Mouse (Mus musculus) lung, adult 2 months (tissue): ENCODE measurements around the gene Acmsd. TPM values are rescaled to one million over a fixed set of nuclear protein-coding genes. Genes with fewer than 3 reads are reported as not detected.

ENCODE experiments used
- DNase-seq: peaks from one replicate; pipeline ENCODE4 v3.0.0; 2022
- H3K4me1 ChIP-seq: fragments of 200-500 bp; 2 replicates; pipeline ENCODE4 v1.6.1; 2011; ENCODE audit warnings: low read length; ENCODE audit not compliant: control insufficient read depth, insufficient read depth
- H3K4me3 ChIP-seq: fragments of 200-500 bp; replicated peaks from 2 replicates; pipeline ENCODE3; 2011; ENCODE audit warnings: low read depth, mild to moderate bottlenecking, control low read depth, low read length; ENCODE audit errors: extremely low read depth
- CTCF ChIP-seq: fragments of 200-500 bp; IDR thresholded peaks from 2 replicates; pipeline ENCODE4 v1.5.1; 2011; ENCODE audit warnings: mild to moderate bottlenecking, low read length, control low read depth; ENCODE audit not compliant: insufficient read depth
- POLR2A ChIP-seq: fragments of 200-500 bp; IDR thresholded peaks from 2 replicates; pipeline ENCODE4 v1.6.1; 2011; ENCODE audit warnings: low read depth, mild to moderate bottlenecking, control low read depth, low read length, borderline replicate concordance; ENCODE audit errors: extremely low read depth
- WGBS: fragments of 180-500 bp; shearing (Covaris S2); methylation state at CpG from one replicate; pipeline ENCODE4 v1.1.7; 2018; 5-methylcytosine and 5-hydroxymethylcytosine counted together
- polyA plus RNA-seq: library from polyadenylated mRNA; depleted of rRNA; stranded (reverse); fragments of >200 nt; gene quantifications from 2 replicates; pipeline ENCODE4 v1.2.3, GENCODE M21; 2012; rRNA removed

Gene Acmsd
- polyA plus RNA-seq, 1 experiment: 0.05 TPM

- Histone ChIP-seq H3K4me3 (no peak overlapping the region), H3K4me1 (no peaks in the 10 kb centered on the region; the same call in 1 of the 2 replicates)
- no peak for DNase-seq
- 81% methylated on average over 6 of the region's 6 CpGs for WGBS
- no peak for TF ChIP-seq POLR2A
- no peak for TF ChIP-seq CTCF
Measured at GRCm38 (mm10) chr1:127795087-127795769, 66.0 kb downstream of the Acmsd start.

- TF ChIP-seq CTCF (no peak), POLR2A (no peak)
- Histone ChIP-seq H3K4me1 (no peaks in the 10 kb centered on the region; the same call in 1 of the 2 replicates), H3K4me3 (no peak overlapping the region)
- no peak for DNase-seq
- WGBS: 45% methylated on average over 4 of the region's 4 CpGs
Measured at GRCm38 (mm10) chr1:127796341-127796740, 67.1 kb downstream of the Acmsd start.

- 79% methylated on average over 1 of the region's 1 CpGs for WGBS
- Histone ChIP-seq H3K4me1 (no peaks in the 10 kb centered on the region; the same call in 1 of the 2 replicates), H3K4me3 (no peak overlapping the region)
- no peak for DNase-seq
- TF ChIP-seq POLR2A (no peak), CTCF (no peak)
Measured at GRCm38 (mm10) chr1:127796752-127797151, 67.5 kb downstream of the Acmsd start.

GRCm38 (mm10) chr1:127802916-127803315 is 73.7 kb downstream of the Acmsd start:
- Histone ChIP-seq H3K4me3 (no peak overlapping the region), H3K4me1 (peaks cover 3% of the 10 kb centered on the region; the same call in 1 of the 2 replicates)
- 74% methylated on average over 8 of the region's 8 CpGs for WGBS
- no peak for DNase-seq
- TF ChIP-seq POLR2A (no peak), CTCF (no peak)

GRCm38 (mm10) chr1:127808671-127809070 is 79.5 kb downstream of the Acmsd start:
- TF ChIP-seq CTCF (no peak), POLR2A (no peak)
- no peak overlapping the region for H3K4me3 ChIP-seq
- H3K4me1 ChIP-seq: peaks cover 3% of the 10 kb centered on the region; the same call in 1 of the 2 replicates
- DNase-seq: no peak
- WGBS: 95% methylated on average over 7 of the region's 7 CpGs

GRCm38 (mm10) chr1:127812929-127813328 is 83.7 kb downstream of the Acmsd start:
- no peak for TF ChIP-seq CTCF
- TF ChIP-seq POLR2A: no peak
- 62% methylated on average over 7 of the region's 7 CpGs for WGBS
- H3K4me1 ChIP-seq: no peaks in the 10 kb centered on the region
- no peak for DNase-seq
- no peak overlapping the region for H3K4me3 ChIP-seq

- 75% methylated on average over 6 of the region's 6 CpGs for WGBS
- H3K4me1 ChIP-seq: no peaks in the 10 kb centered on the region
- no peak for DNase-seq
- no peak for TF ChIP-seq CTCF
- TF ChIP-seq POLR2A: no peak
- H3K4me3 ChIP-seq: no peak overlapping the region
Measured at GRCm38 (mm10) chr1:127816381-127816780, 87.2 kb downstream of the Acmsd start.

Other genes starting within 250 kb of the Acmsd start
- gene Tmem163, start 49.9 kb upstream of the Acmsd start, polyA plus RNA-seq: 25.3 and 35.9 TPM in 2 replicates
- 21.4 and 27.6 TPM in 2 replicates for gene Ccnt2, start 44.8 kb downstream of the Acmsd start, polyA plus RNA-seq
- 1.7 and 2.7 TPM in 2 replicates for gene Map3k19, start 125.6 kb downstream of the Acmsd start, polyA plus RNA-seq
- gene Rab3gap1, start 139.4 kb downstream of the Acmsd start, polyA plus RNA-seq: 20.4 and 22.2 TPM in 2 replicates